Mouse (Mus musculus) bone marrow macrophage, adult 2 months (primary cell): ENCODE data around the gene Ric8b. TPM values are rescaled to one million over a fixed set of nuclear protein-coding genes. Genes with fewer than 3 reads are reported as not detected.
A peak's percentile ranks its signal among the peaks of the same experiment; 100 is the strongest.

ENCODE experiments used
- H3K27ac ChIP-seq: 2 replicates; pipeline ENCODE4 v1.5.1; 2012; ENCODE audit warnings: low read depth, low read length; ENCODE audit not compliant: insufficient read depth
- H3K4me1 ChIP-seq: 2 replicates; pipeline ENCODE4 v1.6.1; 2012; ENCODE audit warnings: low read length; ENCODE audit not compliant: control insufficient read depth, insufficient read depth
- H3K4me3 ChIP-seq: 2 replicates; pipeline ENCODE4 v1.5.1; 2012; ENCODE audit warnings: mild to moderate bottlenecking, low read length, moderate library complexity; ENCODE audit not compliant: insufficient read depth
- CTCF ChIP-seq: IDR thresholded peaks from 2 replicates; pipeline ENCODE4 v1.5.1; 2012; ENCODE audit warnings: low read depth, mild to moderate bottlenecking, low read length, moderate library complexity
- POLR2A ChIP-seq: IDR thresholded peaks from 2 replicates; pipeline ENCODE4 v1.6.1; 2012; ENCODE audit warnings: mild to moderate bottlenecking, low read depth, low read length, borderline replicate concordance
- polyA plus RNA-seq: library from polyadenylated mRNA; stranded (reverse); fragments of >200 nt; gene quantifications from 2 replicates; pipeline ENCODE4 v1.2.4, GENCODE M21; 2012; ENCODE audit not compliant: missing spikeins, insufficient read depth, insufficient read length

The Ric8b gene
- polyA plus RNA-seq, result 11.7 and 14.0 TPM in 2 replicates

DNA sequence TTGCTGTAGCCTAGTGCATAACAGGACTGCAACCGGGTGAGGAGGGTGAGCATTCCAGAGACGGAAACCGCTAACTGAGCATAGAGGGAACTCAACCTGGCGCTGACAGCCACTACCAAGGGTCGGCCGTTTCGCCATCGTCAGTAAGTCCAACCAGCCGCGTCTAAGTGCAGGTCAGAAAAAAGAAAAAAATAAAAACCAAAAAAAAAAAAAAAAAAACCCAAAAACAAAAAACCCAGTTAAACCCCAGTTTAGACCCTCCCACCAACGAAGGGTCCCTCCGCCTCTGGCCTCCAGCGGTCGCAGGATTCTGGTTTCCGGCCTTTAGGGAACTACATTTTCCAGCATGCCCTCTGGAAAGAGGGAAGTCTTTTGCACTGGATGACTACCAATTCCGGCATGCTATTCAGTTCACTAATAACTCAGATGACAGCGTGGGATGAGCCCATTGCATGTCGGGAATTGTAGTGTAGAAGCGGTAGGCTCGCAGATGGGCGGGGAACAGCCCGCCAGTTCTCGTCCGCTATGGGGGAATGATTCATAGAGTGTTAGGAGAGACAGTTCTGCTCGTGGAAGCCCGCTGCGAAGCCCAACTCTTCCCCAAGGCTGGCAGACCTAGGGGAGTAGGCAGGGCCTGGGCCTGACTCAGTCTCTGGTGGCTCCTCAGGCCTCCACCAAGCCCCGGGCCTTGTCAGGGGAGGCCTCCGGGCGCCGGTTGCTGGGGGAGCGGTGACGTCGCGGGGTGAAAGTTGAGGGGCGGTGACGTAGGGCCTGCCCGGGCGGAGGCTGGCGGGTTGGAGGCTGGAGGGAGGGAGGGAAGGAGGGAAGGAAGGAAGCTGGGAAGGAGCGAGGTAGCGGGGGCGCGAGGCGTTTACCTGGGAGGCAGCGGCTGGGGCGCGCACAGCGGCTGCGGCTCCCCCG, at the start of gene Ric8b:
Gene Ric8b, plus strand, starts transcription at position 807 of the 921 bp plus-strand sequence.
- TF ChIP-seq POLR2A, result peak; percentile 13; the same call in 1 of the 2 replicates
- TF ChIP-seq CTCF, result no peak
- Histone ChIP-seq H3K4me3 (peak within 1 kb of the TSS; percentile 89), H3K27ac (peak within 1 kb of the TSS; percentile 94), H3K4me1 (peaks cover 11% of the 10 kb centered on the region)

DNA sequence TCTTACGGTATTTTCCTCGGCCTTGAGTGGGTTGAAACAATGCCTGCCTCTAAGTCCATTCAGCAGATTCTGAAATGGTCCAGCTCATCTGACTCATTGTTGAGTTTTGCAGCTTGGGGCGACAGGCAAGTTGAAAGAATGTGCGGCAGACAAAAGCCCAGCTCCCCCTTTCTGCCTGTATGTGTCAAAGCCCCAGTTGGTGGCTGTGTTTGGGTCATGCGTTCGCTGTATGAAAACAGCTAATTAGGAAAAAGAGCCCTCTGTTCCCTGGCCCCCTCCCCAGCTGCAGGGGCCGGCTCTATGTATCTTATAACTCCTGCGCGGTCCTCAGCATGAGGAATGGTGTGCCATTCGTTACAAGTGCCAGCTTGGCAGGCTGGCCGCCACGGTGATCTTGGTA, 46.1 kb upstream of the Ric8b start:
- Histone ChIP-seq H3K4me1 (no peaks in the 10 kb centered on the region), H3K27ac (no peak overlapping the region), H3K4me3 (no peak overlapping the region)
- TF ChIP-seq CTCF, result no peak
- TF ChIP-seq POLR2A, result no peak

DNA sequence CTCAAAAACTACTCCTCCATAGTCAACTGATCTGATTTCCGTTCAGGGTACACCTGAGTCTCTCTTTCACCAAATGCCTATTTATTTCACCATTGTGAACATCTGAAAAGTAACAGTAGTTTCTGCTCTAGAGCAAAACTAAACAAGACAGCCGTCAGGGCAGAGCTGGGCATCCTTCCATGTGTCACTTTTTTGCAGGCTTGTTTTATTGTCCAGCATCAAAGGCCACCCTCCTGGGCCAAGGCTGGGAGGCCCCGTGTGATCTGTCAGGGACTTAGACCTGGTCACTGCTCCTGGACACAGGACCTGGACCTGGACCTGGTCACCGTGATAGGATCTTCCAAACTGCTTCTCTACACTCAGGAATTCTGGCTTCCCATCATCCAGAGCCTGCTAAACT, 45.5 kb upstream of the Ric8b start:
- Histone ChIP-seq H3K4me3 (no peak overlapping the region), H3K27ac (no peak overlapping the region), H3K4me1 (no peaks in the 10 kb centered on the region)
- TF ChIP-seq CTCF, result no peak
- TF ChIP-seq POLR2A, result no peak

- H3K4me3 ChIP-seq, result no peak overlapping the region
- no peak for TF ChIP-seq POLR2A
- no peak for TF ChIP-seq CTCF
- H3K27ac ChIP-seq, result no peak overlapping the region
- no peaks in the 10 kb centered on the region for H3K4me1 ChIP-seq
Measured at GRCm38 (mm10) chr10:84879823-84880571, 37.4 kb upstream of the Ric8b start.

GRCm38 (mm10) chr10:84882528-84882927, 34.9 kb upstream of the Ric8b start:
- no peak overlapping the region for H3K27ac ChIP-seq
- H3K4me3 ChIP-seq, result no peak overlapping the region
- peaks cover 11% of the 10 kb centered on the region for H3K4me1 ChIP-seq
- TF ChIP-seq POLR2A (no peak), CTCF (no peak)

DNA sequence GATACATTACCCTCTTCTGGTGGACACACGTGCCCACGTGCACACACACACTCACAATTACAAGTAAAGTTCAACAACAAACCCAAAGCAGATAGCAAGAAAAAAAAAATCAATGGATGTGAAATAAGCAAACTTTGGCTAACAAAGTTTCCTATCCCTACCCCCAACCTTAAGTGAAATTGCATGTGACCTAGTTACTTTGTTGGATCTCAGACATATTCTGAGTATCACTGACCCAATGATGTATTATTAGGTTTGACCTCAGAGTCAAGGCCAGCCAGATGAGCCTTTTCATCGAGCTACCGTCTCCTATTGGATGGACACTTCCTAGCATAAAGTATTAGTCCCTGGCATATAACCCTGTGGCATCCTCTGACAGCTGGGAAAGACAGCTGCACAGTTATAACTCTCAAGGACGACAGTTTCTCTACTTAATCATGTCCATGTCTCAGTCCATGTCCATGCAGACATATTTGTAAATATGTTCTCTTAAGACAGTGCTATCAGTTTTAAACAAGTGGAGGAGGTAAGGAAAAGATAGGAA, 32.0 kb upstream of the Ric8b start:
- TF ChIP-seq CTCF (no peak), POLR2A (no peak)
- no peak overlapping the region for H3K27ac ChIP-seq
- no peak overlapping the region for H3K4me3 ChIP-seq
- H3K4me1 ChIP-seq, result peaks cover 13% of the 10 kb centered on the region

- H3K27ac ChIP-seq, result no peak overlapping the region
- no peak for TF ChIP-seq POLR2A
- TF ChIP-seq CTCF, result no peak
- peak overlapping the region; percentile 10 for H3K4me3 ChIP-seq
- peaks cover 13% of the 10 kb centered on the region for H3K4me1 ChIP-seq
Measured at GRCm38 (mm10) chr10:84886221-84886627, 31.2 kb upstream of the Ric8b start.

DNA sequence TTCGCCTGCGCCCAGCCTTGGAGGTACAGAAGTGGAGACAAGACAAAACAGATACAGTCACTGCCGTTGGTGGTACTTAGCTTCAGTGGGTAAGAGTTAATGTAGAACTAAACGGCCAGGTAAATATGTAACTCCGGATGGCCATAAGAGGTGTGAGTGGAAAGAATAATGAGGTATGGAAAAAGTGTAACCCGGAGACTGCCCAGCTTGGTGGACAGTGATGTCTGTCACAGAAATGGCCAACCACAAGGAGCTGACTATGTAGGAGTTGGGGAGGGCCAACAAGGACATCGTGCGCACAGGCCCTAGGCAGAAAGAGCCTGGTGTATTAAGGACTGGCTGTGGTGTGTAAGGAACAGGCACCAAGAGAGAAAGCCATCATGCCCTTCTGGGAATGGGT, 30.6 kb upstream of the Ric8b start:
- peaks cover 13% of the 10 kb centered on the region for H3K4me1 ChIP-seq
- H3K27ac ChIP-seq, result no peak overlapping the region
- TF ChIP-seq POLR2A (no peak), CTCF (no peak)

DNA sequence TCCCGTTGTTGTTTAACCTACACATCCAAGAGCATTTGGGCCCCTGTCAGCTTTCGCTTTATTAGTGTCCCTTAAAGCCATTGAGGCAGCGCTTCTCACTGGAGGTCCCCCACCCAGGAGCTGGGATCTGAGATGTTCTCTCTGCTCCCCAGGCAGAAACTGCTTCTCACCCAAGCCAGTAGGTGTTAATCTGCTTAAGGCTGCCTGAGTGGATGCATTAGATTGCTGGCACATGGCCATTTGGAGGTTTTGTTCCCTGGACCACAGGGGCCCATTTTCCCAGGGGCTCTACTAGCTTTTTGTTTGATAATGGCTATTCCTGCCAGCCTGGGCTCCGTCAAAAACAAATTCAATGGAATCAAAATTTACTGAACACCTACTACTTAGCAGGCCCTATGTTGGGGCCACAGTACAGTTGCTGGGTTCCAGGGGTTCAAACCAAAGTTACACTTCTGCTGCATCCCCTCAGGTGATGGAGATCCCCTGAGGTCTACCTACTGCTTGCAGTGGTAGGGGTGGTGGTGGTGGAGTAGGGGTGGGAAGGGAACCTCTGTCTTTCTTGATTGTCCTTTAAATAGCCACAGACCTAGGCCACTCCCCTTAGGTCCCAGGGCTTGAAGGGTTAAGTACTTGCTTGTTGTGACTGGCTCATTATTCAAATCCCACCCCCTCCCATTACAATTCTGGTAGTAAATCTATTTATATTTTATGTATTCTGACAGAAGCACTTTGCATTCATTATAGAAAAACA, 28.1 kb upstream of the Ric8b start:
- Histone ChIP-seq H3K27ac (no peak overlapping the region), H3K4me1 (peaks cover 13% of the 10 kb centered on the region), H3K4me3 (no peak overlapping the region)
- TF ChIP-seq POLR2A (no peak), CTCF (no peak)

More for the DNA sequence above, 30.6 kb upstream of the Ric8b start:
- peak overlapping the region; percentile 10; the same call in 1 of the 2 replicates for H3K4me3 ChIP-seq
